Mouse (Mus musculus) MEL-GATA-1-ER (cell line): ENCODE results near the gene Vpreb3.

Experiments used
- DNase-seq: peaks from one replicate; pipeline ENCODE4 v3.0.0-alpha.2; 2012; ENCODE audit warnings: low read depth; ENCODE audit errors: extremely low read depth

Gene Vpreb3

DNA sequence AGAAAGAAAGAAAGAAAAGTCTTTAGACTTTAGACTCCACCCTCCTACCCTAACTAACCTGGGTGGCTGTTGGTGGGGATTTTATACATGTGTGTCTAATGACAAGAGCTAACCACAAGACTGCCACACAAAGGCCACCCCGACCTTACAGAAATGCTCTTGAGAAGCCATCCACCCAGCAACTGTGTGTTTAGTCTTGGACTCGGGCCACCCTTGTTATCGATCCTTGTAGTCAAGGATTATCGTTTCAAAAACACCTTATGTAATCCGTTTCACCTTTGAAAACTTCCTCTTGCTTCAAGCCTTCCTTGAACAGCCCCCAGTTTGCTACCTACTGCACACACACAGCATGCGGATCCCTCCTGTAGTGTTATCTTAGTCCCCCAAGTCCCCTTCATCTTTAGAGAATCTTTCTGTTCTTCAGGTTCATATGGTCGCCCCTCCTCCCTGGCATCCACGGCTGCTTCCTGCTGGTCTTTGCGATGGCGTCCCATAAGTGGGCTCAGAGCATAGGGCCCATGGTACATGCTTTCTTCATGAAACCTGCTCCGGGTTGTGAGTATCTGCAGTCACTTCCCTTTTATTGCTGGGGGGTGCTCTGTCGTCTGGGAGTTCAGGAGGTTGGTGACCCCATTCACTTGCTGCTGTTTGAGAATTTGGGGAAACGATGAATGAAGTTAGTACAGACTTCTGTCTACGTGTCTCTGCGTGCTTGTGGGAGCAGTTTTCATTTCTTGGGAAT is at the start of gene Vpreb3:
Gene Vpreb3, plus strand, starts transcription at position 322 of the 742 bp plus-strand sequence.
- no peak for DNase-seq

DNA sequence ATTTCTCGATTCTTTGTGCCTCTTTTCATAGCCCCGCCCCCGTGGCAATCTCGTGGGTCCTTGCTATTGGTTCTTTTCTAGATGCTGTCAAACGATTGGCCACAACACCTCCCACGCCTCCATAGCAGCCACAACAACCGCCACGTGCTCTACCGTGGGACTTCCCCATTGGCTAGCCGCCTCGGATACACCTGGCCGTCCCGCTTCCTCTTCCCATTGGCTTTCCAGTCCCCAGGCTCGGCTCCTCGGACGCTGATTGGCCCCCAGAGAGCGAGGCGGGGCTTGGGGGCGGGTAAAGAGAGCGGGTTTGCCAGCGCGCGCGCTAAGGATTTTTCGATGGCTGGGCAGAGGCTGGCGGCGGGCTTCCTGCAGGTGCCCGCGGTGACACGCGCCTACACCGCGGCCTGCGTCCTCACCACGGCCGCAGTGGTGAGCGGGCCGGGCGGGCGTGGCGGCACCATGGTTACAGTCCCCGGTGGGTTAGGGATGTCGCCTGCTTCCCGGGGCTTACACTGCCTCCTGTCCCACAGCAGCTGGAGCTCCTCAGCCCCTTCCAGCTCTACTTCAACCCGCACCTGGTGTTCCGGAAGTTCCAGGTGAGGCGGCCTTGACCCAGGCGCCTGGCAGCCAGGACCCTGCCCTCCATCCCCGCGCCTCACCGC is 49.6 kb upstream of the Vpreb3 start, which contains the start of gene Derl3:
Gene Derl3, plus strand, starts transcription at position 325 of the 662 bp plus-strand sequence.
- peak; percentile 98 for DNase-seq

DNA sequence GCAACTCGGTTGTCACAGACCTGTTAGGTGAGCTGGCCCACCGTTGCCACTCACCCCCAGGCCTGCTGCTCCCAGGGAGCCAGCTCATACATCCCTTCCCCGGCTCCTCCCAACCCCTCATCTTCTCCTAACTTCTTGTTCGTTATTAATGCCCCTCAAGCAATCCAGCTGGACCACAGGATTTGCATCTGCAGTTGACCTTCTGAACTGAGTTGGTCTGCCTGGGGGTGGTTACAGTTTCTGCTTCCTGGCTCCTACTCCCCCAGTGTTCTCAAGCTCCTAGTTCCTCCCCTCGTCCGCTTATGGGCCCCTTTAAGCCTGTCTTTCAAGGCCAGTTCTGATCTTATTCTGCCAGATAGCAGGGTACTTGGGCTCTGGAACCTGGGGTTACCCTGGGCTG is 48.3 kb upstream of the Vpreb3 start:
- no peak for DNase-seq

DNA sequence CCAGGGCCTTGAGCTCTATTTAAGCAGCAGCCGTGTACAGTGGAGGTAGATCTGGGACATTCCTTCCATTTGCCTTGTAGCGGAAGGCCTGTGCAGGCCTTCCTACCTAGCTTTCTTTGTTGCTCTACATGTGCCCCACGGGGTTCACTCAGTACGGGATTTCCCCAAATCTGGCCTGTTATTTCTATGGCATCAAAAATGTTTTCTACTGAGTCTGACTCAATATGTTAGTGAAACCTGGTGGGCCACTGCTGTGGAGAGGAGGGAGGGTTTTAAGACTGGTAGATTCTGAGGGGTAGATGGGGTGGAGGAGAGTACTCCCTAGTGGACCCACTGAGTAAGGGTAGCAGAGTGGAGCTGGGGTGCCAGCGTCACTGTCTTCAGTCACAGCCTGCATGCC is 47.1 kb upstream of the Vpreb3 start:
- DNase-seq: no peak

DNA sequence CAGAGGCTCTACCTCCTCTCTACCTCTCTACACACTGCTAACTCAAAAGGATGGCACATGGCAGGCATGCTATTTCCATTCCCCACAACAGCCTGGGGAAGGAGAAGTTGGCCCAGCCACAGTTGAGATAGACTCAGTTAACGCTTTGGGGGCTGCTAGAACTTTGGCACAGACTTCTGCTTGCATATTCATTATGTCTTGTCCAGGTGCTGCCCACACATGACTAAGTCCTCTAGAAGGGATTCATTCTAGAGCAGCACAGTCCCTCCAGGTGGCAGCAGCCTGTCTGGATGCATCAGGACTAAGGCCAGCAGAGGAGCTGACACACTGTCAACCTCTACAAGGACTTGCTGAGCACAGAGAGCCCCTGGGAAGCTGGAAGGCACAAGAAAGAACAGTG is 46.6 kb upstream of the Vpreb3 start:
- DNase-seq: no peak

DNA sequence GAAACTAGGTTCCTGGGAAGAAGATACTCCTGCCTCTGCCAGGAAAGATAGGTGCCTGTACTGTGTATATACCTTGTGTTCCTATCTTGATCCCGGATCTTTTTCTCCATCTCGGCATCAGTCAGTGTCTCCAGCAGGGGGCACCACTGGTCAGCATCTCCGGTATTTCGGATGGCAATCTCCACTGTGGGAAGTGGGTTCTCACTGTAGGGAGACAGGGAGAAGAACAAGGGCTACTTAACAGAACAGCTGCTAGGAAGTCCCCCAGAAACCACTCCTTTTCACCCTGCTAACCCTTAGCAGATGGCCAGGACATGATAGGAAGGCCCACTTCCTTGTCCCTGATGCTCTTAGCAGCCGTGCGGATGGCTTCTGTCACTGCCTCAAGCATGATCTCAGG is 45.5 kb upstream of the Vpreb3 start:
- peak; percentile 6 for DNase-seq

DNA sequence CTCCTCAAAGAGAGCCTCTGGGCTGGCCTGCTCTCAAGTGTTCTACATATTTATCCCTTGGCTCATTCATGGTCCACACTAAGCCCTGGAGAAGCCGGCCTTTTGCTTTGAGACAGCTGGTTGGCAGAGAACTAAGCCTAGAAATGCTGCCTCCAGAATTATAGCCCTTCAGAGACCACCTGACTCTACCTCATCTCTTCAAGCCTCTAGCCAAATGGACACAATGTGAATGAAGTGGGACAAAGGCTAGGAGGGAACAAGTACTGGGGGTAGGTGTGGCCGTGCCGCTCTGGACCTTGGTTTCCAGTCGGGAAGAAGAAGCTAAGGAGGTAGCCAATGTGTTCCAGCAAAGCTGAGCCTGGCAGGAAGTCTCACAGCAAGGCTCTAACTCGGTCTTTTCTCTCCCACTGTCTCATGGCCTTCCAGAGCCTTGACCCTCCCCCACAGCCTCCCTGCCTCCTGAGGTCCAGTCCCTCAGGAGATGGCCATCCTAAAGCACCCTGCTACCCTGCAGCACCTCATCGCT is 44.8 kb upstream of the Vpreb3 start:
- no peak for DNase-seq

DNA sequence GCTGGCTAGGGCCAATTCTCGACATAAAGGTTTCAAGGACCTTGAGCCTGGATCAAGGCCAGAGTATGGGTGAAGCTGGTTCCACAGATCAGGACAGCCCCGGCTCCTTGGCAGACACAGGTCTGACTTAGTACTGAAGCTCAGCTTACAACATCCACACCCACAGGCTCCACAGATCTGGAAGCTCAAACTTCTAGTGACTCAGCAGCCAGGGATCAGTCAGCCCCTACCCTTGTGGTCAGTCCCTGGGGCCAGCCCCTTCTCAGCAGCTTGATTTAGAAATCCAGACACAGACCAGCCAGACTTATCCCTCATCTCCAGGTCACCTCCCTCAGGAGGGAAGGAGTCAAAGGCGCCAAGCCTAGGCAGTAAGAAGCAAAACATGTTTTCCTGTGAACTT is 44.0 kb upstream of the Vpreb3 start:
- DNase-seq: no peak

DNA sequence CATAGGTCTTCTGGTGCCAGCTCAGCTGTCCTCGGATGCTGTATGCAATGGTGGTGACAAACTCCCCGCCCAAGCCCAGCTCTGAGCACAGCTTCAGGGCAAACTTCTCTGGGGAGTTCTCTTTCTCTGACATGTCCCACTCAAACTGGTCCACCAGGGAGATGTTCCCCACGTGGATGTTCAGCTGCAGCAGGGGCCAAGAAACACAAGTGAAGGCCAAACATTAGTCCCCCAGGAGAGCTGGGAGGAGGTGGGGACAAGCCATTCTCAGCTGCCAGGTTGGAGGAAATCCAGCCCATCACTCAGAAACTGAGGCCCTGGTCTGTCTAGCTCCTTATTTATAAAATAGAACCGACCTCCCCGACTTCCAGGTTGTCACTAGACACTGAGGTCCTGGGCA is 38.5 kb upstream of the Vpreb3 start:
- DNase-seq: no peak

DNA sequence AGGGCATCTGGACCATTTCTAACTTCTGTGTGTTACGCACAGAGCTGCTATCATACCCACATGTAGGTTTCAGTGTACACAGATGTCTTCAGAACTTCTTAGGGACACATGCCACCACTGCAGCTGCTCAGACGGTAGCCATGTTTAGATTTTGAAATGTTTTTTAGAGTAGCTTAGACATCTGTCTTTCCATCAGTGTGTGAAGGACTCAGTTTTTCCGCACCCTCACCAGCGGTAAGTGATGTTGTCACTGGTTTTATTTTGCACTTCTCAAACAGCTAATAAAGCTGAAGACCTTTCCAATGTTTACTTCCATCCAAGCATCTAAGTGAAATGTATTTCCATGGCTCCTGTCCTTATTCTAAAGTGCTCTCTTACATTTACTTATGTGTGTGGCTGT is 36.0 kb upstream of the Vpreb3 start:
- DNase-seq: no peak

DNA sequence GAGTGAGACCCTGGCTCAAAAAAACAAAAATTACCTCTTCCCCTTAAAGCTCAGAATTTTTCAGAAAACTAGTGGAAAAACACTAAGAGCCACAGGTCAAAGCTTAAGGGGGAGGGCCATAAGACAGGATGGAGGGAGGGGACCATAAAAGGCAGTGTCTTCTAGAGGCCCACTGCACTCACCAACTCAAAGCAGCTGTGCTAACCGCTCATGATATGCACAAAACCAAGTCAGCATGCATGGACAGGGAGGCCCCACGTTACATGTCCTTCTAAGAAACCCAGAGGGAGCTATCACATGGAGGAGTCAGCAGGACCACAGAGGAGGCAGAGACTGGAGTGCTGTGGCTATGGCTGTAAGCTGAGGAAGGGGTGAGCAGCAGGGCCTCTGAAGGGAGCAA is 32.2 kb upstream of the Vpreb3 start:
- DNase-seq: no peak

DNA sequence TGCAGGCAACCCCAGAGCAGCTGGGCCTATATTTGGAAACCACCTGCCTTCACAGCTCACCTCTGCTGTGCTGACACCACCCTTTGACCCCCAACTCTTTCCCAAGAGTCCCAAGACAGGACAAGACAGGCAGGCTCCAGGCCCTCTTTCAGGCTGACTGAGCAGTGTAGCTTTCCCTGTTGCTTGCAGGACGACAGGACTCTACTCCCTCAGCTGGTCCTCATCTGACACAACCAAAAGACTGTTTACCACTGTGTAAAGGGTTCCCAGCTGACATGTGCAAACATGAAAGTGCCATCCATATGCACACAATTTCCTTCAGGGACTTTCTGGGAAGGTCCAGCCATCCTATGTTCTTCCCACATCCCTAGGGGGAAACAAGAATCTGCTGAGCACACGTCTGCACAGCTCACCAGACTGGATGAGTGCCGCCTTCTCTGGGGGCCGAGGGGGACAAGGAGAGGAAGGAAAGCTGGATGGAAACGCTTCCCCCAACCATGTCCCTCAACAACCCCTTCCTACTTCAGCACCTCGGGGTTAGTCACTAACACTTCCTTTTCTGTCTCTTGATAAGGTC is 29.8 kb upstream of the Vpreb3 start:
- no peak for DNase-seq

DNA sequence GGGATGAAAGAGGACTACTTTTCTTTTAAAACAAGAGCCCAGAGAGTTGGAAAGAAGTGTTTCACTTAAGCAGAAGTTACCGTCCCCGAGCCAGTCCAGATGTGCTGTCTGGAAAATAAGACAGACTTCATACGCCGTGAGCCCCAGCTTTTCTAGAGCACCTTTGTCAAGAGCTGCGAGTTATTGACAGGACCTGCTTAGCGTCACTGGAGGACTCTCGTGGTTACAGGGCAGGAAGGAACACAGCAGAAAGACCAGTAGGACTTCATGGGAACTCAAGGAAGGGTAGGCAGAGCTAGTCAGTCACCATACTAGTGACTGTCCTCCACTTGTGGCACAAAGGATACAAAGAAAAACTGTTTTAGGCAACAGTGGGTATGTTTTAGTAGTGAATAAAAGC is 27.3 kb upstream of the Vpreb3 start:
- no peak for DNase-seq

DNA sequence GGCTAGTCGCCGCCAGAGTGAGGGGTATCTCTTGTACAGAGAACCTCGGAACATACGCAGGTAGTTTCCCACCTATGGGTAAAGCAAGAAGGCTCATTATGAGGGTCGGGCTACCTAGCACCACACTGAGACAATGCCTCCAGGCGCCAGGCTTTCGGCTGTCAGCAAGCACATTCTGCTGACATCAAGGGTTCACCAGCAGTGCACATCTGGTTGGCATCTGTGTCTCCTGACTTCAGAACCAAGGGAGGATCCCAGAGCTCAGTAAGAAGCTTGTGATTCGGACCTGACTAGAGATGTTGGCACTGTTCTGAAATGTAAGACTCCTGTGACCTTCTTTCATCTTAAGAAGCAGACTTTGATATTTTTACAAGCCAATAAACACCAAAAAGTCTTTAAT is 26.0 kb upstream of the Vpreb3 start:
- no peak for DNase-seq

DNA sequence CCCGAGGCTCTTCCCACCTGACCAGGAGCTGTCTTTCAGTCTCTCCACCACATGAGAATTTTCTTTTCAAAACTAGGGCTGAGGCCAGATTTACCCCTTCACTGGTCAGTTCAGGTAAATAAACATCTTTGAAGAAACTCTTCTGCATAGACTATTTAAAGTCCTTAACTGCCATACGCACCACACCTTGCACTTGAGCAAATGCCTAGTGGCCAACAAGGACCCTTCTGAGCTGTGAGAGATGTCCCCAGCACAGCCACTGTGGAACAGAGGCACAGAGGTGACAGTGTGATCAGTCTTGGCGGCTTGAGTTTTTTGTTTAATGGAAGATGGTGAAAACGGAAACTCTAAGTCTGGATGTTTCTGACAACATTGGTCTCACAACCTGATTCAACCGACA is 23.8 kb upstream of the Vpreb3 start:
- no peak for DNase-seq

DNA sequence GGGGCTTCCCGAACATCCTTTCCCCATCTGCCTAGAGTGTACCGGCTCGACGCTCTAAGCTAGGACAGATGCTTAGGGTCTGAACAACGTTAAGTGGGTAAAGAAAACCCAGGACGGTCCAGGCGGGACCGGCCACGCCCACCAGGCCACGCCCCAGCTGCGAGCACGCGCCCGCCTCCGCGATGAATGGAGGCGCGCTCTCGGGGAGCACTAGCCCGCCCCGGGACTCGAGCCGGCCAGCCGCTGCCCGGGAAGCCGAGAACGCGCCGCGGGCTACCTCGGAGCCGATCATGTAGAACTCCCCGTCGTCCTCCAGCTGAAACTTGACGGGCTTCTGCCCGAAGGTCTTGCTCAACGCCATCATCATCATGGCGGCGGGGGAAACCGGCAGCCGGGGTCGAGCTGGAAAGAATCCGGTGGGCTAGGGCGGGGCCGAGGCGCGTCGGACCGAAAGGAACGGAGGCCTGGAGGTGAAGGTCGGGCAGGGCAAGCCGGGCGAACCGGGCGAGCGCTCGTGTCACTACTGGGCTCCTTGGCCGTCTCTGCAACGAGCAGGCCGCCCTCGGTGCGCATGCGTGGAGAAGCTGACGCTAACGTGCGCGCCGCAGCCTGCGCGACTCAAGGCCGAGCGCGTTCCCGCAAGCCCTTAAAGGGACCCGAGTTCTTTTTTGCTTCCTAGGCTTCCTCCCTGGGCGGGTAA is 21.7 kb upstream of the Vpreb3 start, which contains the start of gene Smarcb1:
Gene Smarcb1, minus strand, starts transcription at position 592 of the 700 bp plus-strand sequence.
- peak; percentile 78 for DNase-seq

DNA sequence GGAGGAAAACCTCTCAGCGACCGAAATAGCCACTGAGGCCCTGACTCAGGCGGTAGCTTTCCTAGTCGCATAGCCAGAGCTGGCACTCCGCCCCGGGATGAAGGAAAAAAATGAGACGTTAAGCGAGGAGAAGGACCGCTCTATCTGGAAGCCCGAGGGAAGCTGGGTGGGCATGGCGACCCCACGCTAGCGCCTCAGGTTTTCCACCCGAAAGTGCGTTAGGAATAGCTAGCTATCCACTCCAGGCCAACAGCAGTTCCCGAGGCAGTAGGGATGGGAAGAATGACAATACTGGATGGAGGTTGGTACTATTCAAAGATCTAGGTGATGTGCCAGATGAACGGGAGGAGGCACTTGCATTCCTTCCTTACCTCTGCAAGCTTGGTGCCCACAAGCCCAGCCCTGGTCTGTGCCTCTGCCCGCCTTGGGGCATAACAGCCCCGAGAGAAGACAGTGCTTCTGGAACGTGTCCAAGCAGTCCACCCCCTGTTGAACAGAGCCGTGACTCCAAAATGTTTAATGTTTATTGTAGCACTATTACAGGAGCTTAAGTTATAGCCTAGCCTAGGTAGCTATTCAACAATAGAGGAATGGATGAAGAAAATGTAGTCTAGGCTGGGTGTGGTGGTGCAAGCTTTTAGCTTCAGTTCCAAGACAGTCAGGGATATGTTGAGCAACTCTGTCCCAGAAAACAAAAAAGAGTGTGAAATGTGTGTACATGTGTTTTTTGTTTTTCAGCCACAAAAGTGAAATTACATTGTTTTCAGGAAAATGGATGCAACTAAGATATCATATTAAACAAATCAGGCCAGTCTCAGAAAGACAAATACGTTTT is 20.9 kb upstream of the Vpreb3 start:
- peak; percentile 3 for DNase-seq

DNA sequence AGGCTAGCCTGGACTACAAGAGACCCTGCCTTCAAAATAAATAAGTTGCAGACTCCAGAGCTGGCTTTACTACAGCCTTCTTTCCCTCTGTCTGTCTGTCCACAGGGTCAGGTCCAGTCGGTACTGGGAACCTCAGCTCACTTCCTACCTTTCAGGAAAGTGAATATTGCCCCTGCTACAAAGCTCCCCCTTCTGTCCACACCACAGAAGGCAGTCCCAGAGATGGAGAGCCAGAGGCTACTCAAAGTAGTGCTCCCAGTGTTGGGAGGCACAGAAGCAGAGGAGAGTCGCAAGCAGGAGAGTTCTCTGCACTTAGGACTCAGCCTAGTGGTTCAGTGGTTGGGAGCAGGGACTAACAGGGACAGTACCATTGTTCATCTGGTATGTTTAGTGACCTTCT is 18.5 kb upstream of the Vpreb3 start:
- DNase-seq: no peak

DNA sequence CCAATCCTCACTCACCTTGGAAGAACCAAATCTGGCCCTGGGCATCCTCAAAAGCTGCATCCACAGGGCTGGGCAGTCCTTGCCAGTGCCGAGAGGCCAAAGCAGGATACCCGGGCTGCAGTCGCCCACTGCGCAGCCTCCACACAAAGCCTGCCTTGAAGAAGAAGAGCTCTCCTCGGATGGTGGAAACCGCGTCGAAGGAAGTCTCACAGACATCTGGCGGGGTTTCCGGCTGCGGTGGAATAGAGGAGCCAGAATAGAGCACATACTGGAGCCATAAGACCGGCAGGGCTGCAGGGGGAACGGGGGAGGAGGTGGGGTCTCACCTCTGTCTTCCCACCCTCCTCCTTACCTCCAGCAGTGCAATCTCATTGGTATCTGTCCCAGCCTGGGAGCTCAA is 16.5 kb upstream of the Vpreb3 start:
- DNase-seq: no peak

DNA sequence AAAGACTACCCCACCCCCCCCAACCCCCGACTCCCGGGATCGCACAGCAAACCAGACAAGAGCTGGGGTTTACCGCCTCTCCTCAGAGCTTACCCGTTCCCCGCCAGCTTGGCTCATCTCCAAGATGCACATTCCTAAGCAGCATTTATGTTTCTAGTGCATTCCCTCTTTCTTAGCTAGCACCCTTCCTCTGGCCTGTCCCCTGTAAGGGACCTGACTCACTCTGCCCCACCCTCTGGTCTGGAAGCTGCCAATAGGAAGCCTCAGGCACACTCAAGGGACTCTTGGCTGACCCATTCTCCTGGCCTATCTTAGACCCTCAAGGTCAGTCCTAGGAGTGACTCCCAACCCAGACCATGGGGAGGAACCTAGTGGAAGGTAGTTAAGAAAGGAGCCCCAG is 12.6 kb upstream of the Vpreb3 start:
- DNase-seq: no peak

DNA sequence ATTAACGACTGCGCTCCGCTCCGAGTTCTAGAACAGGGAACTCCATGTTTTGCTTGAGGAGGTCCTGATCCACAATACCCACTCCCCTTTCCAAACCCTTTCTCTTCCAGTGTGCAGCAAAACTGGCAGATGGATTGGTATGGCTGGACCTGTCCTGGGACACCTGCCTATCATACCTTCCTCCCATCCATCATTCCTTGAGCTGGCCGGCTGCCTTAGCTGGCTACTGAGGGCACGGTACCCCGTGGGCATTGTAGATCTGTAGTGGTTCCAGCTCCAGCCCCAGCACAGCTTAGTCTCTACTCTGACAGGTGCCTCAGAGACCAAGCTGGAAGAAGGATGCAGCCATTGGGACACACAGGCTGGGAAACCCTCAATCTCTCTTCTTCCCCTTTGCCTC is 11.5 kb upstream of the Vpreb3 start:
- DNase-seq: no peak
